Mouse (Mus musculus) myocyte (in vitro differentiated cells): Measurements from ENCODE around the gene Hsf2bp. TPM values are rescaled to one million over a fixed set of nuclear protein-coding genes. Genes with fewer than 3 reads are reported as not detected.

Experiments
- H3K27me3 ChIP-seq: one replicate; pipeline ENCODE4 v1.6.1; 2011; ENCODE audit not compliant: control insufficient read depth, insufficient read depth, insufficient read length
- H3K36me3 ChIP-seq: one replicate; pipeline ENCODE4 v1.6.1; 2011; ENCODE audit not compliant: control insufficient read depth, insufficient read depth
- H3K4me2 ChIP-seq: one replicate; pipeline ENCODE4 v1.6.1; 2011; ENCODE audit warnings: low read depth, control low read depth
- H3K4me3 ChIP-seq: one replicate; pipeline ENCODE4 v1.5.1; 2011; ENCODE audit warnings: mild to moderate bottlenecking, control low read depth, moderate library complexity
- H3K79me2 ChIP-seq: one replicate; pipeline ENCODE4 v1.6.1; 2011; ENCODE audit not compliant: control insufficient read depth, insufficient read depth
- H3ac ChIP-seq: one replicate; pipeline ENCODE4 v1.6.1; 2011; ENCODE audit not compliant: control insufficient read depth, insufficient read length
- CEBPB ChIP-seq: IDR thresholded peaks from 2 replicates; pipeline ENCODE4 v1.6.1; 2011; ENCODE audit warnings: mild to moderate bottlenecking, moderate library complexity; ENCODE audit not compliant: poor library complexity, insufficient read depth, severe bottlenecking
- E2F4 ChIP-seq: IDR thresholded peaks from one replicate; pipeline ENCODE4 v1.6.1; 2011; ENCODE audit warnings: mild to moderate bottlenecking, control low read depth, moderate library complexity; ENCODE audit not compliant: insufficient read depth
- MAX ChIP-seq: IDR thresholded peaks from one replicate; pipeline ENCODE4 v1.6.1; 2011; ENCODE audit warnings: low read depth, mild to moderate bottlenecking, control low read depth
- MYOD1 ChIP-seq, 3 experiments: IDR thresholded peaks; one replicate each; pipeline ENCODE4 v1.6.1; 2011; ENCODE audit warnings: control low read depth in 2 of 3, low read depth in 2 of 3, mild to moderate bottlenecking in 2 of 3, moderate library complexity in 1 of 3; ENCODE audit not compliant: insufficient read length in 2 of 3, control insufficient read depth in 1 of 3
- MYOG ChIP-seq, 3 experiments: IDR thresholded peaks; one replicate each; pipeline ENCODE4 v1.6.1; 2011; ENCODE audit warnings: control low read depth in 2 of 3, low read depth in 2 of 3, mild to moderate bottlenecking in 2 of 3; ENCODE audit not compliant: insufficient read length in 2 of 3, control insufficient read depth in 1 of 3, insufficient read depth in 1 of 3
- POLR2A ChIP-seq: IDR thresholded peaks from one replicate; pipeline ENCODE4 v1.6.1; 2011; ENCODE audit warnings: low read depth, mild to moderate bottlenecking, control low read depth, moderate library complexity; ENCODE audit not compliant: insufficient read length
- POLR2AphosphoS2 ChIP-seq: IDR thresholded peaks from one replicate; pipeline ENCODE4 v1.6.1; 2011; ENCODE audit warnings: low read depth, control low read depth; ENCODE audit not compliant: insufficient read length
- REST ChIP-seq: IDR thresholded peaks from one replicate; pipeline ENCODE4 v1.6.1; 2011; ENCODE audit warnings: mild to moderate bottlenecking, control low read depth, moderate library complexity; ENCODE audit not compliant: insufficient read depth, insufficient read length
- SRF ChIP-seq: IDR thresholded peaks from one replicate; pipeline ENCODE4 v1.6.1; 2011; ENCODE audit warnings: low read depth; ENCODE audit not compliant: control insufficient read depth, insufficient read length
- TCF12 ChIP-seq: IDR thresholded peaks from one replicate; pipeline ENCODE4 v1.6.1; 2011; ENCODE audit warnings: mild to moderate bottlenecking, control low read depth; ENCODE audit not compliant: poor library complexity, insufficient read depth, severe bottlenecking
- TCF3 ChIP-seq: IDR thresholded peaks from one replicate; pipeline ENCODE4 v1.6.1; 2011; ENCODE audit warnings: low read depth, control low read depth; ENCODE audit not compliant: insufficient read length
- USF1 ChIP-seq: IDR thresholded peaks from one replicate; pipeline ENCODE4 v1.6.1; 2011; ENCODE audit warnings: low read depth, mild to moderate bottlenecking, control low read depth, moderate library complexity
- polyA plus RNA-seq: library from polyadenylated mRNA; unstranded; fragments of >200 nt; fragmentation: generic; extraction: Trizol; gene quantifications from one replicate; pipeline ENCODE4 v1.2.1, GENCODE M21; 2012; ENCODE audit warnings: missing spikeins

Hsf2bp gene
- polyA plus RNA-seq, 1 experiment, result 4.9 TPM

DNA sequence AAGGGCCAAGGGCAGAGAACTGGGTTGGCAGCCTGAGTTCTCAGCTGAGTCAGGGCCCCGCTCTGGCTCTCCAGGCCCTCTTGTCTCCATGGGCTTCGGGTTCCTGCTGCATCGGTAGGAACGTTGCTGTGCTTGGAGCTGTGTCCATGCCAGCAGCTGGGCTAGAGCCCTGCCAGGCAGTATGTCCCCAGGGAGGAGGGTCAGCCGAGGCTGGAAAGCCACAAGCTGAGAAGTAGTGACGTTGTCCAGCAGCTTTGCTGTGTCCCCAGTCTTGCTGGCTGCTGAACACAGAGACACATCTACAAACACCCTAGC lies 119.7 kb downstream of the Hsf2bp start:
- Histone ChIP-seq H3ac (no peak overlapping the region), H3K36me3 (no peaks in the 10 kb centered on the region), H3K4me2 (peak overlapping the region; percentile 1), H3K4me3 (no peak overlapping the region), H3K79me2 (no peaks in the 10 kb centered on the region), H3K27me3 (no peaks in the 10 kb centered on the region)
- TF ChIP-seq MYOD1 (IDR thresholded peaks at IDR 0.05; ENCODE audit: control insufficient read depth in 1 of 3, insufficient read length in 2 of 3, low read depth in 2 of 3) (peak in 2 of 3 experiments; percentile 33 to 64), REST (no peak), MYOG (IDR thresholded peaks at IDR 0.05; ENCODE audit: control insufficient read depth in 1 of 3, insufficient read depth in 1 of 3, insufficient read length in 2 of 3, low read depth in 2 of 3) (peak in 2 of 3 experiments; percentile 17 to 67)

DNA sequence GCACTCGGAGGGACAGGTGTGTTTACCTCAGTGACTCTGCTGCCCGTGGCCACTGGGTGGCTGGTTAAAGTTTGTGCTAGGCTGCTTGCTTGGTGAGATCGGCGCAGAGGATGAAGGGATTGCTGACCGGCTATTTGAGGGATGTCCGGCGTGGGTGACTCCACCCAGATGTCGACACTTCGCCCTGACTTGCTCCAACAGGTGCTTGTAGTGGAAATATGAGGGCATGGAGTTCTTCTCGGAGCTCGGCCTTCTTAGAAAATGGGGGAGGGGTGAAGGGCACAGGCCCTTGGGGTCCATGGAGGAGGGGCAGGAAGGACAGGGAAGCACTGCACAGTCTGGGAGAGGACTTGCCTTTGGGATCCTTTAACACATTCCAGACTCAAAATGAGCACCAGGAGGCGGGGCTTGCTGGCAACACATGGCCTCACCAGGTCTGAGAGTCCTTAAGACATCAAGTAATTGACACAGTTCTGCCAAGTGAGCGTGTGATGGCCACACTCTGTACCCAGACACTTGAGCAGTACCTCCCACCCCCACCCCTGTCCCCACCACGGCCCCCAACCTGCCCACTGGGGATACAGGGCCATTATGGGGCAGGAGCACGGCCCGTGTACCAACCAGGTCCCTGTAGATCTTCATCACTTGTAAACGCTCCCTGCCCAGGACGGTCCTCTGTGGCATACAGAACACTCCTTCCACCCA lies 120.2 kb downstream of the Hsf2bp start:
- Histone ChIP-seq H3K4me3 (no peak overlapping the region), H3K36me3 (no peaks in the 10 kb centered on the region), H3K4me2 (peak overlapping the region; percentile 37), H3K27me3 (no peaks in the 10 kb centered on the region), H3K79me2 (no peaks in the 10 kb centered on the region), H3ac (no peak overlapping the region)
- peak; percentile 81 for TF ChIP-seq TCF3
- TF ChIP-seq MYOD1 (IDR thresholded peaks at IDR 0.05; ENCODE audit: control insufficient read depth in 1 of 3, insufficient read length in 2 of 3, low read depth in 2 of 3), result peak; percentile 96 to 99 (median 99)
- TF ChIP-seq MYOG (IDR thresholded peaks at IDR 0.05; ENCODE audit: control insufficient read depth in 1 of 3, insufficient read depth in 1 of 3, insufficient read length in 2 of 3, low read depth in 2 of 3), result peak in 2 of 3 experiments; percentile 53 to 81
- peak; percentile 84 for TF ChIP-seq TCF12
- no peak for TF ChIP-seq USF1
- peak; percentile 7 for TF ChIP-seq POLR2A

DNA sequence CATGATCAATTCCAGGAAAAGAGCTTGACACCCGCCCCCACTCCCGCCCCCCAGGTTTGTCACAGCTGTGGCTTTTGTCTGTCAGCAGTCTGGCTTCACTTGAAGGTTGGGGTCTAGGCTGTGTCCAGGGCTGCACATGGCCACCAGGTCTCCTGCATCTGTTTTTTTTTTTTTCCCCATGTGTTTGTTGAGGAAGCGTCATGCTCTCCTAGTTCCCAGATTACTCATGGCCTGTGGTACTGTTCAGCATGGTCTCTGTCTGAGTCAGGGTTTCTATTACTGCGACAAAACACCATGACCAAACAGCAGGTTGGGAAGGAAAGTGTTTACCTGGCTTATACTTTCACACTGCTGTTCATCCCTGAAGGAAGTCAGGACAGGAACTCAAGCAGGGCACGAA lies 121.8 kb downstream of the Hsf2bp start:
- H3K4me3 ChIP-seq, result no peak overlapping the region
- H3K36me3 ChIP-seq, result no peaks in the 10 kb centered on the region
- no peak overlapping the region for H3ac ChIP-seq
- no peak overlapping the region for H3K4me2 ChIP-seq
- TF ChIP-seq MYOG (IDR thresholded peaks at IDR 0.05; ENCODE audit: control insufficient read depth in 1 of 3, insufficient read depth in 1 of 3, insufficient read length in 2 of 3, low read depth in 2 of 3), result peak in 1 of 3 experiments; percentile 11
- TF ChIP-seq CEBPB, result no peak
- TF ChIP-seq TCF12, result peak; percentile 26
- TF ChIP-seq MAX, result no peak
- TF ChIP-seq MYOD1 (IDR thresholded peaks at IDR 0.05; ENCODE audit: control insufficient read depth in 1 of 3, insufficient read length in 2 of 3, low read depth in 2 of 3), result peak in 1 of 3 experiments; percentile 56
- TF ChIP-seq TCF3, result no peak
- no peaks in the 10 kb centered on the region for H3K27me3 ChIP-seq
- no peaks in the 10 kb centered on the region for H3K79me2 ChIP-seq

DNA sequence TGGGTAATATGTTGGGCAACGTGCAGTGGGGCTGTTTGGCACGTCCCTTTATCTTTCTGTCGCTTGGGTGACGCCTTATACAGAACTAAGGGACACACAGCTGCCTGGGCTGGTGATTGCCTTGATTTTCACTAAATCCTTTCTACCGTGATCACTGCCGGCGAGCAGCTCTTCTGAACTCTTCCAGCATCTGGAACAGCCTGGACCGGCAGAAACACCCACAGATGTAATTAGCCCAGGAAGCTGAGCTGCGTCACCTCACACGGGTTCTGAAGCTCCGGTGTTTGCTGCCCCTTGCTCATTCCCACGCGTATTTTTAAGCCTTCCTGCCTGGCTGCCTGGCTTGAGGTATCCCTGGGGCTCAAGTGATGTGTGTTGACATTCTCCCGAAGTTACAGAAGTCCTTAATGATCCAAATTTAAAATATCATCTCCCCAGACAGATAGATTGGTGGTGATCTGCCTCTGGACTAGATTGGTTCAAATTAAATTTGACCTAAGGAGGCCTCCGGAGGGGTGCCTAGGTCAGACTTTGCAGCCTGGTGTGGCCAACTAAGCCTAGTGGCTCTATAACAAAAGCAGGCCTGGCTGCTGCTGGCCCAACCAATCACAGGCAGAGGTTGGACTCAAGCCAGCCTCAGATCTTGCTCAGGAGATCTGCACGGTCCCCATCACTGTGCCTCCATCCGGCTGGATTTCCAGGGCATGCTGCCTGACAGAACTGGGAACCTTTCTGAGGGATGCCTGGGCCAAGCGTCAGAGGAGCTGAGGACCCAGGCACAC lies 123.1 kb downstream of the Hsf2bp start:
- H3K79me2 ChIP-seq, result no peaks in the 10 kb centered on the region
- no peak overlapping the region for H3K4me3 ChIP-seq
- no peaks in the 10 kb centered on the region for H3K27me3 ChIP-seq
- no peak overlapping the region for H3ac ChIP-seq
- TF ChIP-seq USF1 (no peak), MAX (no peak), TCF3 (no peak), E2F4 (no peak), CEBPB (no peak), MYOG (IDR thresholded peaks at IDR 0.05; ENCODE audit: control insufficient read depth in 1 of 3, insufficient read depth in 1 of 3, insufficient read length in 2 of 3, low read depth in 2 of 3) (no peak), TCF12 (no peak), SRF (no peak), POLR2AphosphoS2 (no peak), MYOD1 (IDR thresholded peaks at IDR 0.05; ENCODE audit: control insufficient read depth in 1 of 3, insufficient read length in 2 of 3, low read depth in 2 of 3) (no peak), REST (no peak), POLR2A (no peak)
- H3K36me3 ChIP-seq, result no peaks in the 10 kb centered on the region
- H3K4me2 ChIP-seq, result no peak overlapping the region

DNA sequence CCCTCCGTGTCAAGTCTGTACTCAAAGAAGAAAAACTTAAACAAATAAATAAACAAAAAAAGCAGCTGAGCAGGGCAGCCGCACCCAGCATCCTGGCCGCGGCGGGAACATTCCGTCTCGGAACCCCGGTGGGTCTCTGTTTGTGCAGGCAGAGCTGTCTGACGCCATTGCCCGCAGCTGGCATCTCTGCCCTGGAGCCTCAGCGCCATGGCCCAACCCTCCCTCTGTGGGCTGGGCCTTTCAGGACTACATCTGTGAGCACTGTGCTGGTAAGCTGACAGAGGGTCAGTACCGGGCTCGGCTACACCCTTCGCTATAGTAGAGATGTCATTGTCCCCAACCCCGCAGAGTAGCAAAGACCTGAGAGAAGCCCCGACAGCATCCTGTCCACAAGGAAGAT lies 123.8 kb downstream of the Hsf2bp start:
- no peak overlapping the region for H3K4me3 ChIP-seq
- no peak for TF ChIP-seq REST
- TF ChIP-seq MAX, result no peak
- TF ChIP-seq TCF3, result no peak
- TF ChIP-seq SRF, result no peak
- TF ChIP-seq MYOG (IDR thresholded peaks at IDR 0.05; ENCODE audit: control insufficient read depth in 1 of 3, insufficient read depth in 1 of 3, insufficient read length in 2 of 3, low read depth in 2 of 3), result peak in 1 of 3 experiments; percentile 79
- peak in 1 of 3 experiments; percentile 64 for TF ChIP-seq MYOD1 (IDR thresholded peaks at IDR 0.05; ENCODE audit: control insufficient read depth in 1 of 3, insufficient read length in 2 of 3, low read depth in 2 of 3)
- TF ChIP-seq E2F4, result no peak
- H3K79me2 ChIP-seq, result no peaks in the 10 kb centered on the region
- no peak overlapping the region for H3ac ChIP-seq
- peak overlapping the region; percentile 18 for H3K4me2 ChIP-seq
- H3K27me3 ChIP-seq, result no peaks in the 10 kb centered on the region
- H3K36me3 ChIP-seq, result no peaks in the 10 kb centered on the region
